Mouse (Mus musculus) G1E-ER4 (cell line): ENCODE measurements around the gene Ldb2. TPM values are rescaled to one million over a fixed set of nuclear protein-coding genes. Genes with fewer than 3 reads are reported as not detected.

Experiments
- GATA1 ChIP-seq: IDR thresholded peaks from one replicate; pipeline ENCODE4 v1.8.0; 2012; ENCODE audit warnings: low read length, inconsistent platforms
- polyA plus RNA-seq: library from polyadenylated mRNA; stranded (reverse); fragments of >175 nt; gene quantifications from 2 replicates; pipeline ENCODE4 v1.2.3, GENCODE M21; 2012

Gene Ldb2
- polyA plus RNA-seq, 1 experiment: not detected

GRCm38 (mm10) chr5:44686344-44686743 lies 113.1 kb downstream of the Ldb2 start:
- no peak for TF ChIP-seq GATA1

GRCm38 (mm10) chr5:44681054-44681638 lies 118.3 kb downstream of the Ldb2 start:
- no peak for TF ChIP-seq GATA1

- TF ChIP-seq GATA1: no peak
Measured at GRCm38 (mm10) chr5:44677814-44678213, 121.7 kb downstream of the Ldb2 start.

- TF ChIP-seq GATA1: no peak
Measured at GRCm38 (mm10) chr5:44676145-44676754, 123.2 kb downstream of the Ldb2 start.

GRCm38 (mm10) chr5:44670336-44670735 lies 129.1 kb downstream of the Ldb2 start:
- TF ChIP-seq GATA1: no peak

GRCm38 (mm10) chr5:44667907-44668306 lies 131.6 kb downstream of the Ldb2 start:
- no peak for TF ChIP-seq GATA1

- TF ChIP-seq GATA1: no peak
Measured at GRCm38 (mm10) chr5:44667383-44667782, 132.1 kb downstream of the Ldb2 start.

GRCm38 (mm10) chr5:44659651-44660050 lies 139.8 kb downstream of the Ldb2 start:
- TF ChIP-seq GATA1: no peak

GRCm38 (mm10) chr5:44656707-44657106 lies 142.8 kb downstream of the Ldb2 start:
- TF ChIP-seq GATA1: no peak

GRCm38 (mm10) chr5:44654403-44654802 lies 145.1 kb downstream of the Ldb2 start:
- no peak for TF ChIP-seq GATA1

GRCm38 (mm10) chr5:44646842-44647190 lies 152.7 kb downstream of the Ldb2 start:
- no peak for TF ChIP-seq GATA1

- TF ChIP-seq GATA1: no peak
Measured at GRCm38 (mm10) chr5:44645952-44646841, 153.3 kb downstream of the Ldb2 start.

GRCm38 (mm10) chr5:44643079-44643478 lies 156.4 kb downstream of the Ldb2 start:
- no peak for TF ChIP-seq GATA1

- no peak for TF ChIP-seq GATA1
Measured at GRCm38 (mm10) chr5:44641060-44641459, 158.4 kb downstream of the Ldb2 start.

GRCm38 (mm10) chr5:44635546-44635945 lies 163.9 kb downstream of the Ldb2 start:
- TF ChIP-seq GATA1: no peak

- TF ChIP-seq GATA1: no peak
Measured at GRCm38 (mm10) chr5:44629034-44629625, 170.3 kb downstream of the Ldb2 start.
